Mouse (Mus musculus): ENCODE results near the gene Pla2g10.
"Not testable (repeated sequence)": the region's sequence is repeated elsewhere in the genome, so short reads cannot be mapped to it uniquely, and the experiment has no call there.

DNA sequence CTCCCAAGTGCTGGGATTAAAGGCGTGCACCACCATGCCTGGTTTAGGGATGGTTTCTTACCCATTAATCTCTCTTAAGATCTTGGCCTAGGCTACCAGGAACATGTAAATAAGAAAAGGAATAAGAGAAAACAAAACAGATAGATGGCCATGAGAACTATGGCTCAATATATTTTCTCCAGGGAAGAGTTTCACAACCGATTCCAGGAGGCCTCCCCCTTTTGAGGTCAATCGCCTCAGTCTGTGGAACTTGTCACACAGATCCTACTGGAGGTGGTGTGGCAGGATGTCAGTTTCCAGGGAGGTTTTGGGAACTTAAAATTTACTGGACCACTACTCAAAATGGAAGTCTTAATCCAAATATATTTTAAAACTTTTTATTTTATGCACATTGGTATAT, 43.9 kb upstream of the Pla2g10 start:
- not testable (repeated sequence) for TF ChIP-seq EP300 (optimal IDR thresholded peaks at IDR 0.05); CTCF (IDR thresholded peaks at IDR 0.05; ENCODE audit: low read depth)

Measured in stomach, postnatal 0 days (tissue).